Mouse (Mus musculus) midbrain, embryonic 16.5 days (tissue): ENCODE results near the gene Bsn. TPM values are rescaled to one million over a fixed set of nuclear protein-coding genes. Genes with fewer than 3 reads are reported as not detected.

Source experiments
- ATAC-seq: fragments of 200-750 bp; cut with Nextera tagmentation; 2 replicates; pipeline ENCODE4 v1.8.0; 2017; ENCODE audit warnings: moderate TSS enrichment
- H3K27ac ChIP-seq: fragments of 300-500 bp; sonication (generic); 2 replicates; pipeline ENCODE4 v1.5.1; 2014; ENCODE audit warnings: mild to moderate bottlenecking, low read length, mixed read lengths
- H3K27me3 ChIP-seq: fragments of 300-500 bp; sonication (generic); 2 replicates; pipeline ENCODE4 v1.6.1; 2014; ENCODE audit warnings: low read depth, low read length, mixed read lengths; ENCODE audit not compliant: control insufficient read depth, insufficient read depth
- H3K36me3 ChIP-seq: fragments of 300-500 bp; sonication (generic); 2 replicates; pipeline ENCODE4 v1.6.1; 2014; ENCODE audit warnings: mild to moderate bottlenecking, low read length, moderate library complexity, mixed read lengths; ENCODE audit not compliant: control insufficient read depth, insufficient read depth
- H3K4me1 ChIP-seq: fragments of 300-500 bp; sonication (generic); 2 replicates; pipeline ENCODE4 v1.6.1; 2014; ENCODE audit warnings: mild to moderate bottlenecking, low read length, mixed read lengths; ENCODE audit not compliant: control insufficient read depth, insufficient read depth
- H3K4me2 ChIP-seq: fragments of 300-500 bp; sonication (generic); 2 replicates; pipeline ENCODE4 v1.6.1; 2014; ENCODE audit warnings: mild to moderate bottlenecking, low read length, mixed read lengths
- H3K4me3 ChIP-seq: fragments of 300-500 bp; sonication (generic); 2 replicates; pipeline ENCODE4 v1.5.1; 2014; ENCODE audit warnings: low read depth, mild to moderate bottlenecking, low read length, moderate library complexity, mixed read lengths
- H3K9ac ChIP-seq: fragments of 300-500 bp; sonication (generic); 2 replicates; pipeline ENCODE4 v1.6.1; 2014; ENCODE audit warnings: low read depth, low read length, mixed read lengths
- H3K9me3 ChIP-seq: fragments of 300-500 bp; sonication (generic); replicated peaks from 2 replicates; pipeline ENCODE4 v1.6.1; 2014; ENCODE audit warnings: mild to moderate bottlenecking, low read length, mixed read lengths; ENCODE audit not compliant: control insufficient read depth, poor library complexity, severe bottlenecking
- WGBS: fragments of 180-500 bp; shearing (Covaris S2); extraction: QIAGEN DNeasy Blood & Tissue Kit; methylation state at CpG from one replicate; pipeline ENCODE4 v1.1.7; 2014; 5-methylcytosine and 5-hydroxymethylcytosine counted together
- polyA plus RNA-seq: library from polyadenylated mRNA; unstranded; fragments of >200 nt; fragmentation: Nextera tagmentation; extraction: Ambion mirVana; gene quantifications from 2 replicates; pipeline ENCODE4 v1.2.1, GENCODE M21; 2015

Bsn gene
- polyA plus RNA-seq, 1 experiment from 2014 or later = 8.6 TPM

GRCm38 (mm10) chr9:108163646-108164284, 26.4 kb downstream of the Bsn start:
- no peak overlapping the region for H3K4me3 ChIP-seq
- ATAC-seq = no peak
- no peaks in the 10 kb centered on the region for H3K27me3 ChIP-seq
- 75% methylated on average over 16 of the region's 16 CpGs for WGBS
- no peak overlapping the region for H3K27ac ChIP-seq
- H3K36me3 ChIP-seq = no peaks in the 10 kb centered on the region
- no peak overlapping the region for H3K4me2 ChIP-seq
- no peaks in the 10 kb centered on the region for H3K9me3 ChIP-seq
- H3K4me1 ChIP-seq = no peaks in the 10 kb centered on the region
- no peak overlapping the region for H3K9ac ChIP-seq

DNA sequence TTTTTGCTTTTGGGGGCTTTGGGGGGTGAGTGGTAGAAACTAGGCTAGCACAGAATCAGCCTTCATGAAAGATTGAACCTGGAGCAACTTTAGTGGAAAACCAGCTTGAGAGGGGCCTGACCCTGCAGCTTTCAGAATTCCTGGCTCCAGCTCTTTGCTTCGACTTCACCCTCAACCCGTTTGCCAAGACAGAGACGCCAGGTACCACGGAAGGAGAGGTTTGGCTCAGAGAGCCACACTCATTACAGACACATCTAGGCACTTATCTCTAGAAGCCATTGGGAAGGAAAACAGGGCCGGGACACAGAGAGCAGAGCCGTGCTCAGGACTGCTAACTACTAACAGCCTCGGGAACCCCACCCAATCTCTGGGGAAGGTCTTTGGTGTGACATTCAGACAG, 32.3 kb downstream of the Bsn start:
- no peaks in the 10 kb centered on the region for H3K4me1 ChIP-seq
- H3K27ac ChIP-seq = no peak overlapping the region
- H3K9me3 ChIP-seq = no peaks in the 10 kb centered on the region
- no peak for ATAC-seq
- H3K9ac ChIP-seq = no peak overlapping the region
- no peak overlapping the region for H3K4me2 ChIP-seq
- H3K4me3 ChIP-seq = no peak overlapping the region
- no peaks in the 10 kb centered on the region for H3K36me3 ChIP-seq
- 76% methylated on average over 7 of the region's 7 CpGs for WGBS
- H3K27me3 ChIP-seq = no peaks in the 10 kb centered on the region

- Histone ChIP-seq H3K27me3 (no peaks in the 10 kb centered on the region), H3K9ac (no peak overlapping the region), H3K36me3 (no peaks in the 10 kb centered on the region), H3K27ac (no peak overlapping the region), H3K4me2 (no peak overlapping the region), H3K4me3 (no peak overlapping the region), H3K9me3 (no peaks in the 10 kb centered on the region), H3K4me1 (no peaks in the 10 kb centered on the region)
- WGBS = 86% methylated on average over 6 of the region's 6 CpGs
- no peak for ATAC-seq
Measured at GRCm38 (mm10) chr9:108157451-108157850, 32.7 kb downstream of the Bsn start.

DNA sequence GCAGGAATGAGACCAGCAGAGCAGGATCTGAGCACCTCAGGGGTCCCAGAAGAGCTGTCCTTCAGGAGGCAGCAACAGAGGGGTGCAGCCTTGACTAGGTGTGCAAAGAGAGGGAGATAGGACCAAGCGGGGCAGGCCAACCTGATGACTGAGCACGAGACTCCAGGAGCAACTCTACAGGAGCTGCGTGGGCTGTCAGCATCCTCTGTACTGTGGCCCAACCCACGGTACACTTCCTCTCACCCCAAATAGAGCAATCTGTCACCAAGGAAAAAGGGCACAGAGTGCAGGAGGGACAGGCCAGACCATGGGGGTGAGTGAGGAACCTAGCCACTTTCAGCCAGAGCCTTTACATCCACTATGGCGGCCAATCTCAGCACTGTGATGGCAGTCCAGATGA, 33.4 kb downstream of the Bsn start:
- Histone ChIP-seq H3K9me3 (no peaks in the 10 kb centered on the region), H3K27ac (no peak overlapping the region), H3K36me3 (no peaks in the 10 kb centered on the region), H3K4me3 (no peak overlapping the region), H3K4me1 (no peaks in the 10 kb centered on the region), H3K27me3 (no peaks in the 10 kb centered on the region), H3K9ac (no peak overlapping the region), H3K4me2 (no peak overlapping the region)
- WGBS = 93% methylated on average over 5 of the region's 5 CpGs
- ATAC-seq = no peak

DNA sequence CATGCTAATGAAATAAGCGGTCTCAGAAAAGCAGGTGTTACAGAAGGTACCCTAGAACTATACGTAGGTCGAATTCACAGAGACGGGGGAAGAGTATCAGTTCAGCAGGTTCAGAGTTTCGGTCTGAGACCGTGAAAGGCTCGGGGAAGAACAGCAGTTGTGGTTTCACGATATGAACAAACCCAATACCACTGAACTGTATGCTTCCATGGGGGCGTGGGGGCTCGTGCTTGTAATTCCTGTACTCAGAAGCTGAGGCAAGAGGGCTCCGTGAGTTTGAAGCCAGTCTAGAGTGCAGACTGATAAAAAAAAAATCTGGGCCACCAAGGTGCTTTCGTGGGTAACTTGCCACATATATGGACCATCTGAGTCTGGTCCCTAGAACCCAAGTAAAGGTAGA, 35.4 kb downstream of the Bsn start:
- Histone ChIP-seq H3K4me3 (no peak overlapping the region), H3K9me3 (no peaks in the 10 kb centered on the region), H3K9ac (no peak overlapping the region), H3K4me1 (no peaks in the 10 kb centered on the region), H3K27me3 (no peaks in the 10 kb centered on the region), H3K36me3 (no peaks in the 10 kb centered on the region), H3K4me2 (no peak overlapping the region), H3K27ac (no peak overlapping the region)
- 92% methylated on average over 12 of the region's 12 CpGs for WGBS
- ATAC-seq = no peak

DNA sequence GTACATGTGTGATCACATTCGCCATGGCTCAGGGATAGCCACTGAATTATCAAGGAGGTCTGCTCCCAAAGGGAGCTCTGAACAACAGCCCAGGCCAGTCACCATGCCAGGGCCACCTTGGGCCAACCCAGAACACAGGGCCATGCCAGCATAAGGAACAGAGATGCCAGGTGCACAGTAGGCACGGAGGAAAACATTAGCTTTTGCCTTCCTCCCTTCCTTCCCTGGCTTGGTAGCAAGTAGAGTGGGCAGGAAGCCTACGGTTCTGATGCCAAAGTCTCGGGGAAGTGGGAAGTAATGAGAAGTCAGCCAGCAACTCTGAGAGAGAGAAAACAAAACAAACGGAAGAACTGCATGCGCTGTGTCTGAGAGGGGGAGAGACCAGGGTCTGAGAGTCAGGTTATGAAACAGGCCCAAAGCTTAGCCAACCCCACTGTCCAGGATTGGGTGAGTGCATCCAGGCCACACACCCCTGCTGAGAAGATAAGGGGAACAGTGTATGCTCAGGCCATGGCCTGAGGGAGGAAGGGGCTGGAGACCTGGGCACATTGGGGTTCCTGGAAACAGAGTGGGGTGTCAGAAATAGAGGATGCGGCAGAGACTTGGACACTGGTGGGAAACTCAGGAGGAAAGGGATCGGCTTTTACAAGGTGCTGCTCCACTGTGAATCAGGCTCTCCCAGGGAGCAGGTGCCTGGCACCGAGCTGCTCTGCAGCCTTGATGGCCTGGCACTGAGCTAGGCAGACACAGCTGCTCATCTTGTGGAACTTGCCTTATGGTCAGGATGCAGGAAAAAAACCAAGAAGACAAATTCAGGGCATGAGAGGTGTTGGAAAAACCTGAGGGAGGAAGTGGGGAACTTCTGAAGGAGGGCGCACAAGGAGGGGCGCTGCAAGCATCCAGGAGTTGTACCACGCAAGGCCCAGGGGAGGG, 36.4 kb downstream of the Bsn start:
- Histone ChIP-seq H3K4me1 (no peaks in the 10 kb centered on the region), H3K4me2 (no peak overlapping the region), H3K27me3 (no peaks in the 10 kb centered on the region), H3K9ac (no peak overlapping the region), H3K27ac (no peak overlapping the region), H3K4me3 (no peak overlapping the region), H3K9me3 (no peaks in the 10 kb centered on the region), H3K36me3 (no peaks in the 10 kb centered on the region)
- 84% methylated on average over 12 of the region's 12 CpGs for WGBS
- no peak for ATAC-seq

DNA sequence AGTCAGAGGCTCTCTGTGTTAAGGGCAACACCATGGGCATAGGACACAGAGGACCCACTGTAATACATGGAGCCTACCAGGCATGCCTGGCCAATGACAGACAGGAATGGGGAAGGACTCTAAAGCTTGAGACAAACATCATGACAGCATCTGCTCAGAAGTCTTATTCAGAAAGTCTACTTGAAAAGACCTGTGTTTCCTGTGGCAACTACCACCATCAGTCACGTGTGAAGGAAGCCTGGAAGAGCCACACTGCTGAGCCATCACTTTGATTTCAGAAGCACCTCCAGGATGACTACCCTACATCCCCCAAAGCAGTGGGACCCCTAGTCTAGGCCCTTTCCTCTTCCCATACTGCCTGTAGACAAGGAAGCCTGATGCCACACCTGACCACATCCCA, 39.7 kb downstream of the Bsn start:
- H3K9ac ChIP-seq = no peak overlapping the region

DNA sequence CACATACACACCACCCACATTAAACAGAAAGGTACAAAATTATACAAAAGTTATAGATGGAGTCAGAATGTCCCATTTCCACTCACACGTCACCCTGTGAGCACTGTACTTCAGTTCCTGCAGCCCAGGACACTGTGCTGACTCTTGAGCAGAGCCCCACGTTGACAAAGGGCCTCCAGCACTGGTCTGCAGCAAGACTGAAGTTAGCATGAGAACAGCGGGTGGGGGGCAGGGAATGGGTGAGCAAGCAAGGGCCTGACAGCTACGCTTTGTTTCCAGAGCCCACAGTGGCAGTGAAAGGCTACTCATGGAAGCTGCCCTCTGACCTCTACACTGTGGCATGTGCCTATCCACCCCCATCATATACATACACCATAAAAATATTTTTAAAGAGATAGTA, 40.4 kb downstream of the Bsn start:
- no peaks in the 10 kb centered on the region for H3K4me1 ChIP-seq
- H3K9ac ChIP-seq = no peak overlapping the region
- no peaks in the 10 kb centered on the region for H3K27me3 ChIP-seq
- no peak for ATAC-seq
- 19% methylated on average over 4 of the region's 4 CpGs for WGBS
- H3K4me3 ChIP-seq = no peak overlapping the region
- H3K4me2 ChIP-seq = no peak overlapping the region
- no peaks in the 10 kb centered on the region for H3K36me3 ChIP-seq
- H3K27ac ChIP-seq = no peak overlapping the region
- no peaks in the 10 kb centered on the region for H3K9me3 ChIP-seq

More for the DNA sequence above, 39.7 kb downstream of the Bsn start:
- Histone ChIP-seq H3K4me1 (no peaks in the 10 kb centered on the region), H3K27ac (no peak overlapping the region), H3K9me3 (no peaks in the 10 kb centered on the region), H3K27me3 (no peaks in the 10 kb centered on the region), H3K36me3 (no peaks in the 10 kb centered on the region), H3K4me3 (no peak overlapping the region), H3K4me2 (no peak overlapping the region)
- no peak for ATAC-seq
- WGBS = 75% methylated on average over 1 of the region's 1 CpGs

DNA sequence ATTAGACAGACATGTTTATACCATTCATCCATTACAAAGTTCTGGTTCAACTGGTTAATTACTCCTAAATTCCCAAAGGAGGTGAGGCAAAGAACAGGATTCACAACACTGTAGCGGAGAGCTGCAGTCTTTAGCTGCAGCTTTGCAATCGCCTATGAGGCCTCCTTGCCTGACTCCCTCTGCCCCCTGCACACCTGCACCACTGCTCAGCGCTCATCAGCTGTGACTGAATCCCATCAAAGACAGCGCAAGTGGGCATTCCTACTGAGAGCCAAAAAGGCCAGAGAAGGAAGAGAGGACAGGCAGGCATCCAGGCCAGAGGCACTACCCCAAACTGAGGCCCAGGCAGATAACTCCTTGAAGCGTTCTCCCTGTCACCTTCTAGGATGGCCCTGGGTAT, 42.6 kb downstream of the Bsn start:
- H3K4me1 ChIP-seq = no peaks in the 10 kb centered on the region
- H3K27me3 ChIP-seq = no peaks in the 10 kb centered on the region
- no peaks in the 10 kb centered on the region for H3K36me3 ChIP-seq
- no peaks in the 10 kb centered on the region for H3K9me3 ChIP-seq
- H3K27ac ChIP-seq = no peak overlapping the region
- H3K9ac ChIP-seq = no peak overlapping the region
- H3K4me3 ChIP-seq = no peak overlapping the region
- WGBS = 69% methylated on average over 5 of the region's 5 CpGs
- no peak for ATAC-seq
- H3K4me2 ChIP-seq = no peak overlapping the region
